Mouse (Mus musculus): ENCODE measurements at regions not wholly inside any gene's neighbourhood (a gene's known extent, or its start where the extent isn't known, plus 50 kb on each side); places are given as distances from the start of the nearest gene placed in this dataset.

DNA sequence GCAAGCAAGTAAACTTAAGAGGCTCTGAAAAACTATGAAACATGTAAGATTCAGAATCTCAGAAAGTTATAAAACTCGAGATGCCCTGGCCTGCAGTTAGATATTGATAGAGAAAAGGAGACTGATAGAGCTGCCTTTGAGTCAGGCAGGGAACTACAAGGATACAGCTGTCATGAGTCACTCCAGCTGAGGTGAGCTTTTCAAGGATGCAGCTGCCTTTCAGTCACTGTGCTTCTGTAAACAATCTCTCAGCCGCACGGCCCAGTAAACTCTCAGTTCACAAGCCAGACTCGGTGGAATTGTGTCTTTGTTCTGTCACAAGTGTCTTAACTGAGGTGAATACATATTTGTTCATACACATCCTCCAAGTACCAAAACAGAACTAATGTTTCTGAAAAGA is 334.9 kb upstream of the Rsrc1 start:
- DNase-seq (ENCODE audit: low spot score), result peak; percentile 24

- no peak for DNase-seq (ENCODE audit: low spot score)
Measured at GRCm38 (mm10) chr3:66649271-66649670, 331.9 kb upstream of the Rsrc1 start.

- DNase-seq (ENCODE audit: low spot score), result no peak
Measured at GRCm38 (mm10) chr3:66650076-66650748, 331.0 kb upstream of the Rsrc1 start.

DNA sequence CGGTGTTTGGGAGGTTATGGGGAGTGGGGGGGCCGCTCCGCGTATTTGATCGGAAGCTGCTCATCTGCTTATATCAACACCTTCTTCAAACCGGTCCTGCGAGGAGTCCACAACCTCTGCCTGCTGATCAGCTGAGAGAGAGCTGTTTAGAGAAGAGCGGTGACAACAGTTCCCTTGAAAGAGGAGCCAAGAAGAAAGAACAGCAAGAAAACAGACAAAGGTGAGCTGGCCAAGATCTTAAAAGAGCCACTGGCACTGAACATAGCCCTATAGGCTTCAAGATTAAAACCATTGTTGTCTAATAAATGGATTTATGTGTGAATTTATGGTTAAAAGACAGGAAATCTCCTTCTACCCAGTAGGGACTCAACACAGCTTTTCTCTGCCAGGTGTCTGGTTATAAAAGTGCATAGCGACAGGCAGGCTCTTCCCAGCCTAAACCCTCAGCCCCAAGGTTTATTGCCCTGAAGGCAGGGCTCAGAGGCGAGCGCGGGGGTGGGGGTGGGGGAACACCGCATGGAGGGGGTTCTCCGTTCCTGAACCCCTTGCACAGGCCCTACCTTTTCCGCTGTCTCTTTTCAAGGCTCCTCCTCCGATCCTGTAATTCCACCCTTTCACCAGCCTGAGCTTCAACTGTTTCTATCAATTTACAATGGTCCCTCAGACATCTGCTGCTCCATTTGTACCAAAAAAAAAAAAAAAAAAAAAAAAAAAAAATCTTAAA is 330.3 kb upstream of the Rsrc1 start:
- DNase-seq (ENCODE audit: low spot score), result no peak

DNA sequence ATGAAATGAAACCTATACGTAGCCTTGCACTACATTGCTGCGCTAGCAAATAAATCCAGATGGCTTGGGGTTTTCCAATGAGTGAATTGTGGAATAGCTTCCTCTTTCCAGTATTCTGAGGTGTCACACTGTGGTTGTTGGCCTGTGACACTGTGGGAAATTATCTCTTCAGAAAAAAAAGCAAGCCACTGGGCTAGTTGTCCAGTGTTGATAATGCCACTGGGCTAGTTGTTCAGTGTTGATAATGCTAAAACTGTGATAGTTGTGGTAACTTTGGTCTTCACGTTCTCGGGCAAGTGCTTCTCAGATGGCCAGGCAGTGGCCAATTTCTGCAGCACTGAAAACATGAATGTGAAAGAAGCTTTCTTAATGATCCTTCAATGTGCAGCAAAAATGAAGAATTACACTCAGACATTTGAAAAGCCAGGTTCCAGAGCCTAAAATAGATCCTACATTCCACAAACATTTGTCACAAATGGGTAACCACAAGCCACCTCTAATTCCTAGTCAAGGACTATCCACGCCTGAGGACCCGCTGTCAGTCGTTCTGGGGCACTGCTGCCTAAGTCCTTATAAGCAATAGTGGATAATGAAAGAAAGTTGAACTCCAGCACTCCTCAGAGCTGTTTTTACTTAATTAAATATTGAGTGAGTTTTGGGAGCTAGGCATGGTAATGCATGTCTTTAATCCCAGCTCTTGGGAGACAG is 328.9 kb upstream of the Rsrc1 start:
- no peak for DNase-seq (ENCODE audit: low spot score)

DNA sequence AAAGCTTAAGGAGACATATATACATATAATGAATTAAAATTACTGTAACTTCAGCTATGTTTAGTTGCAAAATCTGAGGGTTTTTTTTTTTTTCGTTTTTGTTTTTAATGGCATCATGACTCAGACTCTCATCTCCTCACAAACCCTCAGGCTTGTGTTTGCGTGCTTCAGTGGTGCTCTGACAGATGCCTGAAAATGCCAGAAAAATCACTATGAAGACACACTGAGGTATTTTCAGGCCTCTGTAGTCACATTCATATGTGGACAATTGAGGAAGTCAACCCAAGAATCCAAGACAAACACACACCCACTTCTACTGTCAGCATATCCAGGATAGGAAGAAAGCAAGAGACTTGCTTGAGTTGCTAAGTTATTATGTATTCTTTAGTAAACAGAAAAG is 327.2 kb upstream of the Rsrc1 start:
- DNase-seq (ENCODE audit: low spot score), result no peak

DNA sequence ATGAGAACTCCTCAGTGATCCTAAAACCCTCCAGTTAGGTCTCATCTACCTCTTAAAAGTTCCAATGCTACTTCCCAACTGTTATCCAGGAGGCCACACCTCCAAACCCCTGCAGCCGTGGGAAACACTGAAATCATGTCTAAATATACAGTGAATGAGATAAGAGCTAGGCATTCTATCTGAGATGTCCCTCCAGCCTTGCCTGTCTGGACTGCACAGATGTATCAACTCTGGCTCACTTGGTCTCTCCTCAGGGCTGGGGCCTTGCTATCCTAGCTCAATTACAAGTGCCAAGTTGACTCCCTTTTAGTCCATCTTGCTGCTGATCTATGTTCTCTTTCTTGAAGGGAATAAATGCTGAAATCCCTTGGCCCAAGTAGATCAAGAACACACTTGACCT is 326.3 kb upstream of the Rsrc1 start:
- DNase-seq (ENCODE audit: low spot score), result no peak

- DNase-seq (ENCODE audit: low spot score), result no peak
Measured at GRCm38 (mm10) chr3:66656458-66656857, 324.7 kb upstream of the Rsrc1 start.

DNA sequence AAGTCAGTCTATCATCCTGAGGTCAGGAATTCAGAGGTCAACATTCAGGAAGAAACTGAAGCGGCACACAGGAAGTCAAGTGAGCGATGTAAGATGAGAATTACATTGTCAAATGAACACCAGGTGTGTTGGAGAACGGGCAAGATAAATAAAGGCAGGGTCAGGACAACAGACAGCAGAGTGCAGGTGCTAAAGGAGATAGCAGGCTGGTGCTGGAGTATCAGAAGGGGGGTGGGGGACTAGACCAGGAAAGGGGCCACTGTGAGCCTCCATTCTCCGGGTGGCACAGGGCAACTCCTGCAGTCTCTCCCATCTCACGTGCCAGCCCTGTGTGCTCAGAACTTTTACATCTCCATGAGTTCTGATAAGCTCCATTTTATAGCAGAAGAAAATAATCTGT is 320.6 kb upstream of the Rsrc1 start:
- DNase-seq (ENCODE audit: low spot score), result peak; percentile 31

- DNase-seq (ENCODE audit: low spot score), result no peak
Measured at GRCm38 (mm10) chr3:66661826-66662618, 319.2 kb upstream of the Rsrc1 start.

DNA sequence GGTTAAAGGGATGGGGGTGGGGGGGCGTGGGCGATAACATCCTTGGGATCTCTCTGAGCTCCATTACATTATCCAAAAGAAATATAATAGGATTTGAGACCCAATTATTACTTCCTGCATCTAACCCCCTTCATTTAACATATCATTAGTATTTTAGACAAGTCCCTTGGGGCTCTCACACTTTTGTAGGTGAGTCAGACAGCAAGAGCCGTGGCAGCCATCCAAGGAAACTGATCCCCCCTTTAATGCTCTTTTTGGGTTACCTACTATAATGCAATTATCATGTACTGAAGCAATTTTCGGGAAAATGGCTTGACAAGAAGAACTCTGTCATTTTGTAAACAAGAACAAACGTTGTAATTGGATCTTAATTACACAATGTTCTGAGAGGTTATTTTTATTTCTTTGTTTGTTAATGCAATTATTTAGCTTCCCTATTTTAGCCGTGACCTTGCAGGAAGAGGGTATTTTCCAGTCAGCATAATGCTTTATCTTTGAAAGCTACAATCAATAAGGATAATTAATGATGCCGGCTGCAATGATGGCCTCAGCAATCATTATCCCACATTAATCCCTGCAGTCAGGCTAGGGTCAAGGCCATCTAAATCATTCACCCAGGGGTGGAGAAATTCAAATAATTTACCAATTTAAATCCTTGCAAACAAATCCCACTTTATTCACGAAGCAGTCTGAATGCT is 297.5 kb upstream of the Rsrc1 start:
- DNase-seq (ENCODE audit: low spot score), result no peak

DNA sequence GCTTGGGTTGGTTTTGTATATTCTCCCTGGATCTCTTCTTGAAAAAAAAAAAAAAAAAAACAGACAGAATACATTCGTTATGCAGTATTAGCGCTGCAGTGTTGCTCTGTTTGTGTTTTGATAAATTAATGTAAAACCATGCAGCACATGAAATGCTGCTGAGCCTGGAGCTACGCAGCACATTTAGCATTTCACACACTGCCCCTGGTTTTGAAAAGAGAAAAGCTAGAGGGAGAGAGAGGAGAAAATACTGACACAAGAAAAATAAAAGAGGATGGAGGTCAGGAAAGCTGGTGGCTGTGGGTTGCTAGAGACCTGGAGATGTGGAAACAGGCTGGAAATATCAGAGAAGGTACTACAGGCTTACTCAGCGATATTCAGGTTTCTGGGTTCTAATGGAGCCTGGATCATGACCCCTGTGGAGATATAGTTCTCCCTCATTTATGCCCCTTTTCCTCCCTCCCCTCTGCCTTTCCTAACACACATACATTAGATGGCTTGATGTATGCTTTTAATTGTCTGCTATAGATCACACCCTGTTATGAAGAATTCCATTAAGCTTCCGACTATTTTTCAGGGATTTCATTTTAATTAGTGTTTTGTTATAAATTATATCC is 296.8 kb upstream of the Rsrc1 start:
- DNase-seq (ENCODE audit: low spot score), result no peak

DNA sequence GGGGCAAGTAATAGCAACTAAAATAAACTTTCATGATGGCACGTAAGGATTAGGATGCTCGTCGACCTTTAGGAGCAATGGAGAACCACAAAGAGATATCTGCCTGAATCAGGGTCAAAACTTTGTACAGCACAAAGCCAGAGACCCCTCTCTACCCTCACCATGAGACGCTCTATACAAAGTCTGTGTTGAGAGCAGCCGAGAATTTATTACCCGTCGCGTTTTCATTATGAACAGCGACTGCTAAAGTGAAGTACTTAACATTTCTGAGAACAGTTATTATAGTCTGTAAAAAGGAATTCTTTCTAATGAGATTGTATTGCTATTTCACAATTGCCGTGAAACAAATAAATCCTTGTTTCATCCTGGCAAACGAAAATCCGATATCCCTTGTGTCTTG is 296.1 kb upstream of the Rsrc1 start:
- no peak for DNase-seq (ENCODE audit: low spot score)

- no peak for DNase-seq (ENCODE audit: low spot score)
Measured at GRCm38 (mm10) chr3:66687126-66687525, 294.1 kb upstream of the Rsrc1 start.

DNA sequence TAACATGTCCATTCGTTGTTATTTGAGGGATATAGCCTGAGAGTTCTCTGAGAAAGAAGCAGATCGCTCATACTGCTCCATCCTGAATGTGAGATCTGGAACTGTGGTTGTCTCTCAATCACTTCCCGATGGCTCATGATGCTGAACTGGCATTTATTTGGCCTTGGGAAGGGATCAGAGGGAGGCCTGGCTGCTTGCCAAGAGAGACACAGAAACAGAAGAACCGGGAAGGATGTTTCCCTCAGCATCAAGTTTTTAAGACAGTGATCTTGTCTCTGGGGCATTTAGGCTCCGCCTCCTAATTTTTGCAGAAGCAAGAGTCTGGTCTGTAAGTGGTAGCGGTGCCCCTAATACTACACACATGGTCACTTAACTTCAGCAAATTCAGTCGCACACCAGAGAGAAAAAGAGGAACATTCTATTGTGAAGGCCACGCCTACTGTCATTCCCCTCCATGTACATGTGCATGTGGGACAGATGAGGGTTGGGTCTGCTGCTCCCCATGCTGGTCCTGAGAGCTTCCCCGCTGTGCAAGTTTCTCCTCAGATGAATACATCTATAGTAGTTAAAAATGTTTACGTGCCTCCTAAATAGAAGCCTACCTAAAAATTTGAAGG is 290.2 kb upstream of the Rsrc1 start:
- no peak for DNase-seq (ENCODE audit: low spot score)

DNA sequence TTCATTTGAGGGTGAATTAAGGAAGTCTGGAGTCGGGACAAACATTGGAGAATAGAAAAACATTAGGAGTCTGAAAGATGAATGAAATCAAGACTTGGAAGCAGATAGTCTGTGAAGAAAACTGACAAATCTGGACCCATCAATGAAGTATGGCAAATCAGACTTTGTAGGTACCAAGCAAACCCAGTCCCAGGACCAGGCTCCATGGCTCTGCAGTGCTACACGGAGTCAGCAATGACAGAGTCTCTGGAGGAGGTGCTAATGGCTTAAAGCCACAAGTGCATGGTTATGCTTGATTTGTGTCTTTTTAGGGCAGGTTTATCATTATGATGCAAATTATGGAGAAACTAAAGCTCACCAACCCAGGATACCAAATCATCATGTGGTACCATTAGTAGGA is 286.1 kb upstream of the Rsrc1 start:
- DNase-seq (ENCODE audit: low spot score), result no peak

GRCm38 (mm10) chr3:66695661-66696253 is 285.4 kb upstream of the Rsrc1 start:
- no peak for DNase-seq (ENCODE audit: low spot score)

GRCm38 (mm10) chr3:66698083-66698482 is 283.1 kb upstream of the Rsrc1 start:
- no peak for DNase-seq (ENCODE audit: low spot score)

DNA sequence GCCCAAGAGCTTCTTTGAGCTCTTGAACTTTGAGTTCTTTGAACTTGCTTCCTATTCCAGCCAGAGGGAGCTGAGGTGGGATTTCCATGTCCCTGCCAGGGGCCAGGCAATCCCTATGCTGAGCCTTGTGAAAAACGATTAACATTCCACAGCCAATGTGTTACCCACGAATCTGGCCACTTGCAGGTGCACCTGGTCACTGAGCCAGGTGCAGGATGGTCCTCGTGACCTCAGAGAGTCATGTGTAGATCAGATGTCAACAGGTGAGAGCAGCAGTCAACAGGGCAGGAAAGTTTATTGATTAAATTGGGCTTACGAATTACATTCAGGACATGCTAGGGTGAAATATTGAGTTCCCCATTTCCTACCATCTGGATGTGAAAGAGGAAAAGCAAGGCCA is 275.4 kb upstream of the Rsrc1 start:
- DNase-seq (ENCODE audit: low spot score), result no peak

DNA sequence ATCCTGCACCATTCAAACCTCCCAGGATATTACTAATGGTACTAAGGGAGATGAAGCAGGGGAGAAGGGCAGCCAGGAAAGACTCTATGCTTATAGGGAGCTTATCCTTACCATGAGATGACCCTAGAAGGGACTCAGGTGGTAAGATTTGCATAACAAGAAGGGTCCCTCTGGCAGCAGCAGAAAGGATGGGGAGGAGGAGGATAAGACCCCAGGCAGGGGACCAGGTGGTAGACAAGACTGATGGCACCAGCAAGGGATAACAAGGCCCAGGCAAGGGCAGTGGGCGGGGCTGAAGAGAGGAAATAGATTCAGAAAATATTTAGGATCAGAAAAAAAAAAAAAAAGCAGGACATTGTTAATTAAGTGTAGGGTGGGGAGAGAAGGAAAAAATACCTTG is 245.7 kb upstream of the Rsrc1 start:
- no peak for DNase-seq (ENCODE audit: low spot score)
